Mouse (Mus musculus): ENCODE data around the gene Mrap2. TPM values are rescaled to one million over a fixed set of nuclear protein-coding genes. Genes with fewer than 3 reads are reported as not detected.

Gene Mrap2
- 0.02 TPM for polyA plus RNA-seq (2012; fragmentation: generic; extraction: Trizol)

- Histone ChIP-seq H3K4me3 (no peak within 1 kb of the TSS), H3K4me2 (ENCODE audit: low read depth) (no peak within 1 kb of the TSS), H3K79me2 (ENCODE audit: control insufficient read depth, insufficient read depth) (no peaks in the 10 kb centered on the region), H3K36me3 (ENCODE audit: control insufficient read depth, insufficient read depth) (no peaks in the 10 kb centered on the region), H3K27me3 (ENCODE audit: control insufficient read depth, insufficient read depth, insufficient read length) (peaks cover 41% of the 10 kb centered on the region), H3ac (ENCODE audit: control insufficient read depth, insufficient read length) (no peak within 1 kb of the TSS)
- TF ChIP-seq MAX (IDR thresholded peaks at IDR 0.05; ENCODE audit: low read depth) = no peak
Measured at GRCm38 (mm10) chr9:87144106-87144505, at the start of gene Mrap2. TSS of gene Mrap2 (plus strand) at chr9:87144306.

GRCm38 (mm10) chr9:87097989-87098388 lies 46.1 kb upstream of the Mrap2 start:
- H3K27me3 ChIP-seq (ENCODE audit: control insufficient read depth, insufficient read depth, insufficient read length) = no peaks in the 10 kb centered on the region
- TF ChIP-seq USF1 (IDR thresholded peaks at IDR 0.05; ENCODE audit: low read depth) = peak; percentile 32
- no peak for TF ChIP-seq POLR2AphosphoS2 (IDR thresholded peaks at IDR 0.05; ENCODE audit: insufficient read length, low read depth)
- no peak for TF ChIP-seq POLR2A (IDR thresholded peaks at IDR 0.05; ENCODE audit: insufficient read length, low read depth)
- peak in 1 of 3 experiments; percentile 7 for TF ChIP-seq MYOD1 (IDR thresholded peaks at IDR 0.05; ENCODE audit: control insufficient read depth in 1 of 3, insufficient read length in 2 of 3, low read depth in 2 of 3)

GRCm38 (mm10) chr9:87115019-87115418 lies 29.1 kb upstream of the Mrap2 start:
- peak overlapping the region; percentile 32 for H3K4me2 ChIP-seq (ENCODE audit: low read depth)
- no peak overlapping the region for H3K4me3 ChIP-seq
- no peaks in the 10 kb centered on the region for H3K27me3 ChIP-seq (ENCODE audit: control insufficient read depth, insufficient read depth, insufficient read length)
- no peak overlapping the region for H3ac ChIP-seq (ENCODE audit: control insufficient read depth, insufficient read length)
- H3K36me3 ChIP-seq (ENCODE audit: control insufficient read depth, insufficient read depth) = no peaks in the 10 kb centered on the region
- no peaks in the 10 kb centered on the region for H3K79me2 ChIP-seq (ENCODE audit: control insufficient read depth, insufficient read depth)
- no peak for TF ChIP-seq CEBPB (IDR thresholded peaks at IDR 0.05; ENCODE audit: insufficient read depth, poor library complexity, severe bottlenecking)
- TF ChIP-seq TCF3 (IDR thresholded peaks at IDR 0.05; ENCODE audit: insufficient read length, low read depth) = no peak
- TF ChIP-seq TCF12 (IDR thresholded peaks at IDR 0.05; ENCODE audit: insufficient read depth, poor library complexity, severe bottlenecking) = no peak
- no peak for TF ChIP-seq POLR2A (IDR thresholded peaks at IDR 0.05; ENCODE audit: insufficient read length, low read depth)

More at GRCm38 (mm10) chr9:87097989-87098388, 46.1 kb upstream of the Mrap2 start:
- no peak overlapping the region for H3K4me2 ChIP-seq (ENCODE audit: low read depth)
- H3K4me3 ChIP-seq = no peak overlapping the region
- H3K36me3 ChIP-seq (ENCODE audit: control insufficient read depth, insufficient read depth) = no peaks in the 10 kb centered on the region
- no peak overlapping the region for H3ac ChIP-seq (ENCODE audit: control insufficient read depth, insufficient read length)
- H3K79me2 ChIP-seq (ENCODE audit: control insufficient read depth, insufficient read depth) = no peaks in the 10 kb centered on the region

GRCm38 (mm10) chr9:87115456-87115931 lies 28.6 kb upstream of the Mrap2 start:
- TF ChIP-seq MAX (IDR thresholded peaks at IDR 0.05; ENCODE audit: low read depth) = no peak
- TF ChIP-seq POLR2A (IDR thresholded peaks at IDR 0.05; ENCODE audit: insufficient read length, low read depth) = no peak
- no peak for TF ChIP-seq USF1 (IDR thresholded peaks at IDR 0.05; ENCODE audit: low read depth)
- no peak for TF ChIP-seq E2F4 (IDR thresholded peaks at IDR 0.05; ENCODE audit: insufficient read depth)
- TF ChIP-seq REST (IDR thresholded peaks at IDR 0.05; ENCODE audit: insufficient read depth, insufficient read length) = no peak
- H3K4me2 ChIP-seq (ENCODE audit: low read depth) = peak overlapping the region; percentile 32
- H3K27me3 ChIP-seq (ENCODE audit: control insufficient read depth, insufficient read depth, insufficient read length) = no peaks in the 10 kb centered on the region
- H3K79me2 ChIP-seq (ENCODE audit: control insufficient read depth, insufficient read depth) = no peaks in the 10 kb centered on the region
- H3K4me3 ChIP-seq = no peak overlapping the region
- H3K36me3 ChIP-seq (ENCODE audit: control insufficient read depth, insufficient read depth) = no peaks in the 10 kb centered on the region
- H3ac ChIP-seq (ENCODE audit: control insufficient read depth, insufficient read length) = no peak overlapping the region

GRCm38 (mm10) chr9:87115978-87116377 lies 28.1 kb upstream of the Mrap2 start:
- Histone ChIP-seq H3K4me2 (ENCODE audit: low read depth) (no peak overlapping the region), H3ac (ENCODE audit: control insufficient read depth, insufficient read length) (no peak overlapping the region), H3K27me3 (ENCODE audit: control insufficient read depth, insufficient read depth, insufficient read length) (no peaks in the 10 kb centered on the region), H3K79me2 (ENCODE audit: control insufficient read depth, insufficient read depth) (no peaks in the 10 kb centered on the region), H3K4me3 (no peak overlapping the region), H3K36me3 (ENCODE audit: control insufficient read depth, insufficient read depth) (no peaks in the 10 kb centered on the region)
- TF ChIP-seq E2F4 (IDR thresholded peaks at IDR 0.05; ENCODE audit: insufficient read depth) = no peak

- no peak overlapping the region for H3ac ChIP-seq (ENCODE audit: control insufficient read depth, insufficient read length)
- no peaks in the 10 kb centered on the region for H3K36me3 ChIP-seq (ENCODE audit: control insufficient read depth, insufficient read depth)
- TF ChIP-seq TCF12 (IDR thresholded peaks at IDR 0.05; ENCODE audit: insufficient read depth, poor library complexity, severe bottlenecking) = no peak
- no peak for TF ChIP-seq MYOD1 (IDR thresholded peaks at IDR 0.05; ENCODE audit: control insufficient read depth in 1 of 3, insufficient read length in 2 of 3, low read depth in 2 of 3)
- TF ChIP-seq POLR2A (IDR thresholded peaks at IDR 0.05; ENCODE audit: insufficient read length, low read depth) = no peak
- TF ChIP-seq MAX (IDR thresholded peaks at IDR 0.05; ENCODE audit: low read depth) = no peak
- TF ChIP-seq MYOG (IDR thresholded peaks at IDR 0.05; ENCODE audit: control insufficient read depth in 1 of 3, insufficient read depth in 1 of 3, insufficient read length in 2 of 3, low read depth in 2 of 3) = no peak
- TF ChIP-seq TCF3 (IDR thresholded peaks at IDR 0.05; ENCODE audit: insufficient read length, low read depth) = no peak
- no peak for TF ChIP-seq SRF (IDR thresholded peaks at IDR 0.05; ENCODE audit: control insufficient read depth, insufficient read length, low read depth)
- no peak for TF ChIP-seq CEBPB (IDR thresholded peaks at IDR 0.05; ENCODE audit: insufficient read depth, poor library complexity, severe bottlenecking)
- TF ChIP-seq USF1 (IDR thresholded peaks at IDR 0.05; ENCODE audit: low read depth) = no peak
- TF ChIP-seq REST (IDR thresholded peaks at IDR 0.05; ENCODE audit: insufficient read depth, insufficient read length) = no peak
- no peak for TF ChIP-seq POLR2AphosphoS2 (IDR thresholded peaks at IDR 0.05; ENCODE audit: insufficient read length, low read depth)
- TF ChIP-seq E2F4 (IDR thresholded peaks at IDR 0.05; ENCODE audit: insufficient read depth) = no peak
- H3K27me3 ChIP-seq (ENCODE audit: control insufficient read depth, insufficient read depth, insufficient read length) = peaks cover 1% of the 10 kb centered on the region
- no peak overlapping the region for H3K4me3 ChIP-seq
- H3K79me2 ChIP-seq (ENCODE audit: control insufficient read depth, insufficient read depth) = no peaks in the 10 kb centered on the region
- no peak overlapping the region for H3K4me2 ChIP-seq (ENCODE audit: low read depth)
Measured at GRCm38 (mm10) chr9:87118996-87119395, 25.1 kb upstream of the Mrap2 start.
